Mouse (Mus musculus) liver, postnatal 0 days (tissue): Measurements from ENCODE around the gene Pyroxd2. TPM values are rescaled to one million over a fixed set of nuclear protein-coding genes. Genes with fewer than 3 reads are reported as not detected.
"Not testable (repeated sequence)": the region's sequence is repeated elsewhere in the genome, so short reads cannot be mapped to it uniquely, and the experiment has no call there.

Experiments used
- ATAC-seq: fragments of 200-750 bp; cut with Nextera tagmentation; 2 replicates; pipeline ENCODE4 v1.8.0; 2017; ENCODE audit warnings: mild to moderate bottlenecking, moderate library complexity
- DNase-seq: peaks from one replicate; pipeline ENCODE4 v3.0.0-alpha.2; 2016
- H3K27ac ChIP-seq: fragments of 300-500 bp; sonication (generic); 2 replicates; pipeline ENCODE4 v1.5.1; 2014; ENCODE audit warnings: antibody characterized with exemption, moderate library complexity, mild to moderate bottlenecking, low read depth
- H3K27me3 ChIP-seq: fragments of 300-500 bp; sonication (generic); 2 replicates; pipeline ENCODE4 v1.6.1; 2014; ENCODE audit warnings: low read length, control low read depth, mixed read lengths; ENCODE audit not compliant: insufficient read depth
- H3K36me3 ChIP-seq: fragments of 300-500 bp; sonication (generic); replicated peaks from 2 replicates; pipeline ENCODE4 v1.6.1; 2014; ENCODE audit warnings: mild to moderate bottlenecking, control low read depth, low read length, moderate library complexity, mixed read lengths; ENCODE audit not compliant: insufficient read depth
- H3K4me1 ChIP-seq: fragments of 300-500 bp; sonication (generic); 2 replicates; pipeline ENCODE4 v1.6.1; 2014; ENCODE audit warnings: antibody characterized with exemption, mild to moderate bottlenecking, control low read depth; ENCODE audit not compliant: insufficient read depth
- H3K4me2 ChIP-seq: fragments of 300-500 bp; sonication (generic); 2 replicates; pipeline ENCODE4 v1.6.1; 2014; ENCODE audit warnings: low read depth, mild to moderate bottlenecking, low read length, moderate library complexity, mixed read lengths
- H3K4me3 ChIP-seq: fragments of 300-500 bp; sonication (generic); 2 replicates; pipeline ENCODE4 v1.5.1; 2014; ENCODE audit warnings: low read depth, low read length
- H3K9ac ChIP-seq: fragments of 300-500 bp; sonication (generic); replicated peaks from 2 replicates; pipeline ENCODE4 v1.6.1; 2014; ENCODE audit warnings: mild to moderate bottlenecking, moderate library complexity
- H3K9me3 ChIP-seq: fragments of 300-500 bp; sonication (generic); 2 replicates; pipeline ENCODE4 v1.6.1; 2016; ENCODE audit warnings: mild to moderate bottlenecking, control low read depth, low read length, mixed read lengths
- CTCF ChIP-seq: sonication (generic); IDR thresholded peaks from 2 replicates; pipeline ENCODE4 v1.5.1; 2016; ENCODE audit warnings: antibody characterized with exemption, low read depth
- EP300 ChIP-seq: IDR thresholded peaks from 2 replicates; pipeline ENCODE4 v1.6.1; 2016; ENCODE audit warnings: antibody characterized with exemption, low read depth, mild to moderate bottlenecking
- WGBS: fragments of 180-500 bp; shearing (Covaris S2); extraction: QIAGEN DNeasy Blood & Tissue Kit; methylation state at CpG from one replicate; pipeline ENCODE4 v1.1.7; 2014; ENCODE audit not compliant: insufficient replicate concordance; 5-methylcytosine and 5-hydroxymethylcytosine counted together
- polyA plus RNA-seq: library from polyadenylated mRNA; unstranded; fragments of >200 nt; fragmentation: Nextera tagmentation; extraction: Ambion mirVana; gene quantifications from 2 replicates; pipeline ENCODE4 v1.2.1, GENCODE M21; 2015

The Pyroxd2 gene
- polyA plus RNA-seq, 1 experiment from 2014 or later: 7.5 TPM

- peak; percentile 97 for ATAC-seq
- DNase-seq: peak; percentile 36
- WGBS: 52% methylated on average over 4 of the region's 4 CpGs
- H3K36me3 ChIP-seq: no peaks in the 10 kb centered on the region
- no peaks in the 10 kb centered on the region for H3K27me3 ChIP-seq
- H3K9ac ChIP-seq: no peak overlapping the region; the same call in 1 of the 2 replicates
- peak overlapping the region; percentile 32; the same call in 1 of the 2 replicates for H3K4me2 ChIP-seq
- H3K4me3 ChIP-seq: no peak overlapping the region
- H3K4me1 ChIP-seq: no peaks in the 10 kb centered on the region
- peak overlapping the region; percentile 90 for H3K27ac ChIP-seq
- H3K9me3 ChIP-seq: no peaks in the 10 kb centered on the region
- no peak for TF ChIP-seq EP300
- TF ChIP-seq CTCF: no peak
Observed at GRCm38 (mm10) chr19:42689786-42690185, 62.8 kb downstream of the Pyroxd2 start.

DNA sequence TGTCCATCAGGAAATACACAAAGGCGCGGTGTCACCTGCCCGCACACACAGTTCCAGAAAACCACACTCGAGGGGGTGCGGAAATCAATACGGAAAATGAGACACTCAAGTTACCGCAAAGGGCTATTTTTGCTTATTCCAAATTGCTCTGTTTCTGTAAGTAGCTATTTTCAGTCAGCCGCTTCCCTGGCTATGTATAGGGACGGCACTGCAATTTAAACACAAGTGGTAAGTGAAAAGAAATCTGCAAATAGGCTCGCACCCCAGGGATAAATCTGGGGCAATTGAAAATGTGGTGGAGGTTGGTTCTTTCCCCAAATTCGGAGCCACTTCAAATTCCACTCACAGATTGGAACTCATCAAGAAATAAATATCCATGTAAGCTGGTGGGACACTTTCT lies 63.3 kb downstream of the Pyroxd2 start:
- Histone ChIP-seq H3K9me3 (no peaks in the 10 kb centered on the region), H3K4me2 (no peak overlapping the region), H3K27me3 (no peaks in the 10 kb centered on the region), H3K4me1 (no peaks in the 10 kb centered on the region), H3K36me3 (no peaks in the 10 kb centered on the region), H3K4me3 (no peak overlapping the region), H3K9ac (no peak overlapping the region; the same call in 1 of the 2 replicates), H3K27ac (peak overlapping the region; percentile 90)
- 75% methylated on average over 11 of the region's 11 CpGs for WGBS
- DNase-seq (no peak), ATAC-seq (no peak)
- TF ChIP-seq EP300 (no peak), CTCF (no peak)

- not testable (repeated sequence) for H3K4me2 ChIP-seq, H3K27ac ChIP-seq, H3K36me3 ChIP-seq, H3K9me3 ChIP-seq, DNase-seq, H3K4me1 ChIP-seq, H3K9ac ChIP-seq, H3K27me3 ChIP-seq, H3K4me3 ChIP-seq, ATAC-seq
- WGBS: 64% methylated on average over 2 of the region's 2 CpGs
Observed at GRCm38 (mm10) chr19:42682776-42683175, 69.8 kb downstream of the Pyroxd2 start.

DNA sequence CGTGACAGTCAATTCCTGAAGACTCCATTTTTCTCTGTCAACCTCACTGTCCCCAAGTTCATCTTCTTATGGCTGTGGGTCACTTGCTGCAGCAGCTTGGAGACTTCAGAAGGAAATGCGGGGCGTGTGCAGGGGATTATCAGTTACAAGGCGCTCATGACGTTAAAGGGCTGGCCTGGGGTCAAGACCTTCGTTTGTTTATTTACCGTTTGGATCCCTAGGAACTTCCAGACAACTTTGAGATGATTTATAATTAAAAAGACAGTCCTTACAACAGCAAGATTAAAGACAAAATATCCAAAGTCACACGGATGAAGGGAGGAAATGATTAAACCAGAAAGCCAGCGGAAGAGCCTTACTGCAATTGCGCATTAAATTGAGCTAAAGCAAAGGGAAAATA lies 74.4 kb downstream of the Pyroxd2 start:
- ATAC-seq (no peak), DNase-seq (no peak)
- Histone ChIP-seq H3K4me3 (no peak overlapping the region), H3K27me3 (no peaks in the 10 kb centered on the region), H3K27ac (no peak overlapping the region), H3K36me3 (no peaks in the 10 kb centered on the region), H3K4me1 (no peaks in the 10 kb centered on the region), H3K4me2 (no peak overlapping the region), H3K9me3 (no peaks in the 10 kb centered on the region), H3K9ac (no peak overlapping the region)
- WGBS: 61% methylated on average over 10 of the region's 10 CpGs
- peak; percentile 22; the same call in 1 of the 2 replicates for TF ChIP-seq EP300
- TF ChIP-seq CTCF: no peak

DNA sequence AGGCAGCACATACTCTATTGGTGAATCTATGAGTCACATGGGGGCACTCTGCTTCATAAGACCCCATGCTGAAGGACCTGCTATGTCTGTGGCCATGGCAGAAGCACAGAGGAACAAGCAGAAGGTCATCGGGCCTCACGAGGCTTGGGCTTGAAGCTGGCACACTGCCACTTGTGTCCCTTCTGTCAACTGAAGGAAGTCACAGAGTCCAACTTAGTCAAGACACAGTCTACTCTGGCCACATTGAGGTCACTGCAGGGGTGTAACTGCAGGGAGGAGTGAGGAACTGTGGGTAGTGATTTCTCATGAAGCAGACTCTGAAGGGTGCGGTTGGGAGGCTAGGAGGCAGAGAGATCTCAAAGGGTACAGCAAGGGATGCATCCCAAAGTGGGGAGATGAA lies 75.1 kb downstream of the Pyroxd2 start:
- Histone ChIP-seq H3K9ac (no peak overlapping the region), H3K4me1 (no peaks in the 10 kb centered on the region), H3K27me3 (no peaks in the 10 kb centered on the region), H3K36me3 (no peaks in the 10 kb centered on the region), H3K27ac (no peak overlapping the region), H3K4me2 (no peak overlapping the region), H3K4me3 (no peak overlapping the region), H3K9me3 (no peaks in the 10 kb centered on the region)
- 67% methylated on average over 3 of the region's 3 CpGs for WGBS
- no peak for TF ChIP-seq CTCF
- TF ChIP-seq EP300: no peak
- ATAC-seq (no peak), DNase-seq (no peak)

DNA sequence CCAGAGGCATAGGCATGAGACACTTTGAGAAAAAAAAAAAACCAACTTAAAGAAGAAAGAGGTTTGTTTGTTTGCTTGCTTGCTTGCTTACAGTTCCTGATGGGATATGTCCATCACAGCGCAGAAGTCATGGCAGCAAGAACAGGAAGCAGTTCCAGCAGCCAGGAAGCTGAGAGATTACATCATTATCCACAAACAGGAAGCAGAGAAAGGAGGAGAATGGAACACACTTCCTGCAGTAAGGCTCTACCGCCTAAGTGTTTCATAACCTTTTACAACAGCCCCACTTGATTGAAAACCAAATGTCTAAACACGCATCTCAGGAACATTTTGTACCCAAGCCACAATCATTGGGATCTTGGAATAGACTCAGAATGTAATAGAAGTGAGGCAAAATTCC lies 75.6 kb downstream of the Pyroxd2 start:
- WGBS: 44% methylated on average over 3 of the region's 3 CpGs
- Histone ChIP-seq H3K4me3 (no peak overlapping the region), H3K27me3 (no peaks in the 10 kb centered on the region), H3K36me3 (no peaks in the 10 kb centered on the region), H3K9ac (no peak overlapping the region), H3K4me1 (no peaks in the 10 kb centered on the region), H3K27ac (no peak overlapping the region), H3K4me2 (no peak overlapping the region), H3K9me3 (no peaks in the 10 kb centered on the region)
- no peak for DNase-seq
- no peak for ATAC-seq
- TF ChIP-seq CTCF (no peak), EP300 (no peak)

Other genes starting within 250 kb of the Pyroxd2 start
- 7.5 and 7.9 TPM in 2 replicates for gene R3hcc1l, start 234.0 kb downstream of the Pyroxd2 start, polyA plus RNA-seq
- 0.05 and 0.13 TPM in 2 replicates for gene Loxl4, start 140.0 kb downstream of the Pyroxd2 start, polyA plus RNA-seq
- 4.7 and 5.3 TPM in 2 replicates for gene Hps1, start 27.2 kb upstream of the Pyroxd2 start, polyA plus RNA-seq